Mouse (Mus musculus) kidney, embryonic 14.5 days (tissue): ENCODE measurements at regions not wholly inside any gene's neighbourhood (a gene's known extent, or its start where the extent isn't known, plus 50 kb on each side); places are given as distances from the start of the nearest gene placed in this dataset.

Experiments
- ATAC-seq: fragments of 200-750 bp; cut with Nextera tagmentation; 2 replicates; pipeline ENCODE4 v1.8.0; 2017; ENCODE audit warnings: moderate number of reproducible peaks, mild to moderate bottlenecking, moderate TSS enrichment, moderate library complexity; ENCODE audit not compliant: low FRiP score, low TSS enrichment
- H3K27ac ChIP-seq: fragments of 300-500 bp; sonication (generic); 2 replicates; pipeline ENCODE4 v1.5.1; 2014; ENCODE audit warnings: low read depth, mild to moderate bottlenecking, low read length, moderate library complexity, mixed read lengths
- H3K27me3 ChIP-seq: fragments of 300-500 bp; sonication (generic); 2 replicates; pipeline ENCODE4 v1.6.1; 2014; ENCODE audit warnings: mild to moderate bottlenecking, low read length; ENCODE audit not compliant: control insufficient read depth, insufficient read depth
- H3K36me3 ChIP-seq: fragments of 300-500 bp; sonication (generic); 2 replicates; pipeline ENCODE4 v1.6.1; 2014; ENCODE audit warnings: low read length, mixed read lengths; ENCODE audit not compliant: control insufficient read depth, insufficient read depth
- H3K4me1 ChIP-seq: fragments of 300-500 bp; sonication (generic); 2 replicates; pipeline ENCODE4 v1.6.1; 2014; ENCODE audit warnings: low read length, mixed read lengths; ENCODE audit not compliant: control insufficient read depth, insufficient read depth
- H3K4me2 ChIP-seq: fragments of 300-500 bp; sonication (generic); replicated peaks from 2 replicates; pipeline ENCODE4 v1.6.1; 2014; ENCODE audit warnings: low read depth, mild to moderate bottlenecking, low read length
- H3K4me3 ChIP-seq: fragments of 300-500 bp; sonication (generic); 2 replicates; pipeline ENCODE4 v1.5.1; 2014; ENCODE audit warnings: mild to moderate bottlenecking, low read length
- H3K9ac ChIP-seq: fragments of 300-500 bp; sonication (generic); 2 replicates; pipeline ENCODE4 v1.6.1; 2014; ENCODE audit warnings: low read depth, mild to moderate bottlenecking, low read length, moderate library complexity
- H3K9me3 ChIP-seq: fragments of 300-500 bp; sonication (generic); 2 replicates; pipeline ENCODE4 v1.6.1; 2016; ENCODE audit warnings: low read length; ENCODE audit not compliant: control insufficient read depth
- WGBS: fragments of 180-500 bp; shearing (Covaris S2); extraction: QIAGEN DNeasy Blood & Tissue Kit; methylation state at CpG from one replicate; pipeline ENCODE4 v1.1.7; 2014; 5-methylcytosine and 5-hydroxymethylcytosine counted together

GRCm38 (mm10) chr6:50744462-50745166 lies 90.4 kb upstream of the Npvf start:
- no peak for ATAC-seq
- H3K4me2 ChIP-seq, result no peak overlapping the region
- 67% methylated on average over 6 of the region's 6 CpGs for WGBS
- H3K27me3 ChIP-seq, result no peaks in the 10 kb centered on the region
- peaks cover 5% of the 10 kb centered on the region; the same call in 1 of the 2 replicates for H3K4me1 ChIP-seq
- no peak overlapping the region for H3K4me3 ChIP-seq
- no peaks in the 10 kb centered on the region for H3K9me3 ChIP-seq
- no peak overlapping the region for H3K9ac ChIP-seq
- no peak overlapping the region for H3K27ac ChIP-seq
- no peaks in the 10 kb centered on the region for H3K36me3 ChIP-seq

GRCm38 (mm10) chr6:50753151-50753550 lies 98.9 kb upstream of the Npvf start:
- Histone ChIP-seq H3K4me3 (no peak overlapping the region), H3K27ac (no peak overlapping the region), H3K4me2 (no peak overlapping the region), H3K4me1 (no peaks in the 10 kb centered on the region), H3K9ac (no peak overlapping the region), H3K9me3 (no peaks in the 10 kb centered on the region), H3K27me3 (no peaks in the 10 kb centered on the region), H3K36me3 (no peaks in the 10 kb centered on the region)
- no peak for ATAC-seq
- 80% methylated on average over 7 of the region's 7 CpGs for WGBS

- 92% methylated on average over 12 of the region's 12 CpGs for WGBS
- no peaks in the 10 kb centered on the region for H3K9me3 ChIP-seq
Observed at GRCm38 (mm10) chr6:50754786-50755185, 100.5 kb upstream of the Npvf start.

GRCm38 (mm10) chr6:50760367-50760766 lies 106.1 kb upstream of the Npvf start:
- no peaks in the 10 kb centered on the region for H3K4me1 ChIP-seq
- H3K36me3 ChIP-seq, result no peaks in the 10 kb centered on the region
- no peak overlapping the region for H3K27ac ChIP-seq
- no peaks in the 10 kb centered on the region for H3K9me3 ChIP-seq
- ATAC-seq, result no peak
- H3K27me3 ChIP-seq, result no peaks in the 10 kb centered on the region
- WGBS, result 79% methylated on average over 6 of the region's 6 CpGs
- no peak overlapping the region for H3K4me2 ChIP-seq
- no peak overlapping the region for H3K9ac ChIP-seq
- H3K4me3 ChIP-seq, result no peak overlapping the region

More at GRCm38 (mm10) chr6:50754786-50755185, 100.5 kb upstream of the Npvf start:
- H3K4me3 ChIP-seq, result no peak overlapping the region
- H3K9ac ChIP-seq, result no peak overlapping the region
- no peaks in the 10 kb centered on the region for H3K36me3 ChIP-seq
- ATAC-seq, result no peak
- no peaks in the 10 kb centered on the region for H3K27me3 ChIP-seq
- H3K4me1 ChIP-seq, result no peaks in the 10 kb centered on the region
- H3K27ac ChIP-seq, result no peak overlapping the region
- H3K4me2 ChIP-seq, result no peak overlapping the region

GRCm38 (mm10) chr6:50763121-50763520 lies 108.9 kb upstream of the Npvf start:
- Histone ChIP-seq H3K4me3 (no peak overlapping the region), H3K9me3 (no peaks in the 10 kb centered on the region), H3K4me2 (no peak overlapping the region), H3K9ac (no peak overlapping the region), H3K4me1 (0 out of 2 replicates have a peak, but pooled peaks cover 4% of the 10 kb centered on the region), H3K36me3 (no peaks in the 10 kb centered on the region), H3K27ac (no peak overlapping the region), H3K27me3 (no peaks in the 10 kb centered on the region)
- 66% methylated on average over 4 of the region's 4 CpGs for WGBS
- ATAC-seq, result no peak

GRCm38 (mm10) chr6:50766442-50766915 lies 112.2 kb upstream of the Npvf start:
- H3K27me3 ChIP-seq, result no peaks in the 10 kb centered on the region
- H3K4me3 ChIP-seq, result no peak overlapping the region
- H3K27ac ChIP-seq, result no peak overlapping the region
- 0 out of 2 replicates have a peak, but pooled peaks cover 4% of the 10 kb centered on the region for H3K4me1 ChIP-seq
- no peaks in the 10 kb centered on the region for H3K36me3 ChIP-seq
- no peaks in the 10 kb centered on the region for H3K9me3 ChIP-seq
- no peak overlapping the region for H3K9ac ChIP-seq
- no peak overlapping the region for H3K4me2 ChIP-seq
- ATAC-seq, result no peak
- 51% methylated on average over 14 of the region's 14 CpGs for WGBS

- 0 out of 2 replicates have a peak, but pooled peaks cover 4% of the 10 kb centered on the region for H3K4me1 ChIP-seq
Observed at GRCm38 (mm10) chr6:50767126-50767525, 112.9 kb upstream of the Npvf start.

GRCm38 (mm10) chr6:50767827-50768226 lies 113.6 kb upstream of the Npvf start:
- WGBS, result 87% methylated on average over 4 of the region's 4 CpGs
- 0 out of 2 replicates have a peak, but pooled peaks cover 4% of the 10 kb centered on the region for H3K4me1 ChIP-seq

More at GRCm38 (mm10) chr6:50767126-50767525, 112.9 kb upstream of the Npvf start:
- H3K4me3 ChIP-seq, result no peak overlapping the region
- ATAC-seq, result no peak
- no peaks in the 10 kb centered on the region for H3K27me3 ChIP-seq
- H3K36me3 ChIP-seq, result no peaks in the 10 kb centered on the region
- H3K27ac ChIP-seq, result no peak overlapping the region
- no peaks in the 10 kb centered on the region for H3K9me3 ChIP-seq
- H3K9ac ChIP-seq, result no peak overlapping the region
- no peak overlapping the region for H3K4me2 ChIP-seq
- 32% methylated on average over 6 of the region's 6 CpGs for WGBS

GRCm38 (mm10) chr6:50769101-50769500 lies 114.9 kb upstream of the Npvf start:
- H3K27ac ChIP-seq, result no peak overlapping the region
- 88% methylated on average over 2 of the region's 2 CpGs for WGBS
- no peak overlapping the region for H3K4me3 ChIP-seq
- H3K4me2 ChIP-seq, result no peak overlapping the region
- H3K36me3 ChIP-seq, result no peaks in the 10 kb centered on the region
- H3K27me3 ChIP-seq, result no peaks in the 10 kb centered on the region
- no peaks in the 10 kb centered on the region for H3K9me3 ChIP-seq
- H3K9ac ChIP-seq, result no peak overlapping the region
- no peak for ATAC-seq
- H3K4me1 ChIP-seq, result 0 out of 2 replicates have a peak, but pooled peaks cover 4% of the 10 kb centered on the region

More at GRCm38 (mm10) chr6:50767827-50768226, 113.6 kb upstream of the Npvf start:
- no peaks in the 10 kb centered on the region for H3K36me3 ChIP-seq
- H3K27ac ChIP-seq, result no peak overlapping the region
- no peaks in the 10 kb centered on the region for H3K9me3 ChIP-seq
- no peaks in the 10 kb centered on the region for H3K27me3 ChIP-seq
- no peak overlapping the region for H3K4me3 ChIP-seq
- no peak for ATAC-seq
- H3K4me2 ChIP-seq, result no peak overlapping the region
- H3K9ac ChIP-seq, result no peak overlapping the region
